Mouse (Mus musculus): ENCODE data around the gene Tmem273. TPM values are rescaled to one million over a fixed set of nuclear protein-coding genes. Genes with fewer than 3 reads are reported as not detected.

The Tmem273 gene
- polyA plus RNA-seq, 2 experiments from 2014 or later: 2.9 to 4.8 TPM

DNA sequence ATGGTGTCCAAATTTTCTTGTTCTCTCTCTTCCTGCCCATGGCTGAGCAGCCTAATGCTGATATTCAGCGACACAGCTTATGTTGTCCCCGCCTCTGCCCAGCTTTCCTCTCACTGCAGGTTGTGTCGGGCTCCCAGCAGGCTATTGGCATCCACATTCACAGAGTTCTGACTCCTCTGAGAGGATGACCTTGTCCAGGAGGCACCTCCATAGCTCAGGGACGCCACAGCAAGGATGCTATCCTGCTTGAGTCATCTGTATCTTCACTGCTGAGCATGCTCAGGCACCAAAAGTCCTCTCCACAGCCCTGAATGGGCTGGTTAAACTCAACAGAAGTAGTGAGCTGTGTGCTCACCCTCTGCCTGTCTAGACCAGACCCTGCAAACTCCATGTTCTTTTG, 29.2 kb downstream of the Tmem273 start:
- ATAC-seq: no peak

GRCm38 (mm10) chr14:32816533-32816932, 30.8 kb downstream of the Tmem273 start:
- no peak for ATAC-seq

GRCm38 (mm10) chr14:32817258-32817657, 31.5 kb downstream of the Tmem273 start:
- ATAC-seq: no peak

DNA sequence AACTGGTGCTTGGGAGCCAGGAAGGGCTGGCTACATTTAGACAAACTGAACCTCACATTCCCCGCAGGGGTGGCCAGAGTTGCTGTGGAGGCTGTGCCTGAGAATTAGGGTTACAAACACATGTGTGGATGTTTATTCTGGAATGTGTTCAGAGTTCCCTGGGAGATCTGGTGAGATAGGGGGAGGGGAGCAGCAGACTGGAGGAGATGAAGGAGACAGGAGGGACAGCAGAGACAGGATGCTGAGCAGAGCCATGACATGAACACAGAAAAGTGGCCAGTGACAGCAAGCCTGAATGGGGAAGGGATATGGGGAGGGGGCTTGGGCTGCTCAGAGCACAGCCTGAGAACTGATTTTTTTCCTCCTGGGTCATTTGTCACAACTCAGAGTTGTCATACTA, 33.5 kb downstream of the Tmem273 start:
- no peak for ATAC-seq

DNA sequence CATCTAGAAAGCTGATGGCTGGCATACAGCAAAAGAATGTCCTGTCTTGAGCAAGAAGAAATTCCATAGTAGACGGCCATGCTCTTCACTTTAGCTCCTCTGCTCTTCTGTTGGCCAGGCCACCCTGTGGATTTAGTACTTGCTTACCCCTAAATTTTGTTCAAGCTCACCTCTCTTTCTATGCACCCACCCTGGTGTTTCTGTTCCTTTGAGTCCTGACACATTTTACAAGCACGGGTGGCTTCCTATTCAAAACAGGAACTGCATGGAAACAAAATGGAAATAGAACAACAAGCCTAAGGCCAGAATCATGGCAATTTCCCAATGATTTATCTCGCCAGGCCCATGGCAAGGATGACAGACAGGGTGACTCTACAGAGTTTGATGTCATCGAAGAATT, 37.0 kb downstream of the Tmem273 start:
- ATAC-seq: no peak

- no peak for ATAC-seq
These were observed 38.1 kb downstream of the Tmem273 start for GRCm38 (mm10) chr14:32823861-32824260.

DNA sequence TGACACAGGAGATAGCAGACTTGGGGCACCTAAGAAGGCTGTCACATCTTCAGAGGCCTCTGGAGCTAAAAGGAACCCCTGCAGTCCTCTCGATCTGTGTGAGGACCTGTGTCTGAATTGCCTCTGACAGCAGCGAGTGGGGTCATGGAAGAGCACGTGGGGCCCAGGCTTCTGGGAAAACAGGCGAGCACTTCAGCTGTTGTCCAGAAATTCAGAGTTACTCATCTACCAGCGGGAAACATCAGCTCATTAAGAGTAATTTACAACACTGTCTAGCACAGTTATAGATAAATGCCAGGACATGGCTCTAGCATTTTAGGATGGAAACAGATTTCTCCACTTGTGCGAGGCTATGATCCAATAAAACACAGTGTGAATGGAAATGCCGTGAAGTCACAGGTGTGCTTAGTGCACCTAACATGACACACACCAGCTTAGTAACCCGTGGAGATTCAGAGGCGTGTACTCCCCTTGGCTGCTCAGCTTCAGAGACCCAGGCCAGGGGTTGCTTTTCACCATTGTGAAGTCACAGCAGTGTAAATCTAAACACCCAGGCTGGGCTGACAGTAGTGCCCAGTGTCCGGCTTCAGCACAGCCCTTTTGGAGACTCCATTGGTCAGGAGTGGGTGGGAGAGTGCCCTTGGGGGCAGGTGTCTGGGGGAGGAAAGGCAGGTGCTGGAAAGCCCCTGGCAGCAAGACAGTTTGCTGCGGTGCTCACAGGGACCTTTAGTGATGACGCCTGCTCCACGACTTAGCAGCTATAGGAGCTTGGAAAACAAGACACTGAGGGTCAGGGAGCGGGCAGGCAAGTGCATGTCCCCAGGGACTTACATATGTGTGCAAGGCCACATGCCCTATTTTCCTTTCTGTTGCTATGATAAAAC, 38.7 kb downstream of the Tmem273 start:
- no peak for ATAC-seq

DNA sequence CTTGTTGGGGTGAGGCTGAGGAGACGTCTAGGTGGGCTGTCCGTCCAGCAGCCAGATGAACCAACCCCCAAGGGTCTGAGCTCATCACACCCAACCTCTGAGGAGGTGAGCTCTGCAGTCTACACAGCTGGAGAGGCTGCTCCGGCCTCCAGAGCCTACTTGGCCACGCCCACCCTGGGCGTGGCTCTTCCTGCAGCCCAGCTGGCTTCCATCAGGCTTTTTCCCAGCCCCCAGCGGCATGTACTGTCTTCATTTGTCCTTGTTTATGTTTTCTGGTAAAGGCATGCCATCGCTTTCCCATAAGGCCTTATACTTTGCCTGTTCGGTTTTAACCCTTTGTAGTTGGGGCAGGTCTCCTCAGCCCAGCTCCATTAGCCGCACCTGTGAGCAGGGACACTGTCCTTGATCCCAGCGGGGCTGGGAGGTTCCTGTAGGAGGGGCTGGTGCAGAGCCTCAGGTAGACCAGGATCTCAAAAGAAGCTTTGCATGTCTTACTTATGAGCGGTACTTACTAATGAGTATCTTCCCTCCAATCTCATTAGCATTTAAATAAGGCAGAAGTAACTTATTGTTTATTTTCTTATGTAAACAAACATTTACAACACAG, 39.8 kb downstream of the Tmem273 start:
- no peak for ATAC-seq

GRCm38 (mm10) chr14:32827165-32827564, 41.4 kb downstream of the Tmem273 start:
- ATAC-seq: no peak

- ATAC-seq: no peak
These were observed 42.4 kb downstream of the Tmem273 start for GRCm38 (mm10) chr14:32827994-32828650.

- no peak for ATAC-seq
These were observed 48.1 kb downstream of the Tmem273 start, which contains the start of gene Fam170b for GRCm38 (mm10) chr14:32833847-32834246. Gene Fam170b (plus strand): TSS chr14:32833962.

DNA sequence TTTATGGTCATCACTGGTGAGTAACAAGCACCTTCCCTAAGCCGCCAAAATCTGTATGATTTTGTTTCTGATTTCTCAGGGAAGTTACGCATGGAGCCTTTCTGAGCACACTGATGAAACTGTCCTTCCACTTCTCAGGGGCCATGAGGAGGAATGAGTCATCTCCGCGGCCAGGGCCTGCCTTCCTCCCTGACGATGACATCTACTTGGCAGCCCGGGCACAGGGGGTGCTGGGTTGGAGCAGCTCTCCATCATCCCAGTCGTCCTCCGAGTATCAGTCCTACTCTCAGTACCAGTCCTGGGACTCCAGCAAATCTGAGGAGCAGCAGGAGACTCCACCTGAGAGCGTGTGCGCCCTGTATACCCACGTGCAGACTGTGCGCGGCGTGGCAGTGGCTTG, 49.4 kb downstream of the Tmem273 start:
- no peak for ATAC-seq

DNA sequence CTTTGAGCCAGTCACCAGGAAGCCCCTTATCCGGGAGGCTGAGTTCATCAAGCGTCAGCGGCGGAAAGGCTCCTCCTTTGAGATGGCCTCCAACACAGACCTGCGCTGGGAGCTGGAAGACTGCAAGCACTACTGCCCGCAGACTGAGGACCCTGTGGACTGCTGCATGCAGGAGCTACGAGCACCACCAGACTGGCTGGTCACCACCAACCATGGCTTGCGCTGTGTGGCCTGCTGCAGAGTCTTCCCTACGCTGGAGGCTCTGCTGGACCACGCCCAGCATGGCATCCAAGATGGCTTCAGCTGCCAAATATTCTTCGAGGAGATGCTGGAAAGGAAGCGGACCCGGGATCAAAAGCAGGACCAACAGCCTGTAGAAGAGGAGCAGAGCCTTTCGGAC, 49.8 kb downstream of the Tmem273 start:
- ATAC-seq: no peak

- no peak for ATAC-seq
These were observed 50.4 kb downstream of the Tmem273 start for GRCm38 (mm10) chr14:32836191-32836590.

DNA sequence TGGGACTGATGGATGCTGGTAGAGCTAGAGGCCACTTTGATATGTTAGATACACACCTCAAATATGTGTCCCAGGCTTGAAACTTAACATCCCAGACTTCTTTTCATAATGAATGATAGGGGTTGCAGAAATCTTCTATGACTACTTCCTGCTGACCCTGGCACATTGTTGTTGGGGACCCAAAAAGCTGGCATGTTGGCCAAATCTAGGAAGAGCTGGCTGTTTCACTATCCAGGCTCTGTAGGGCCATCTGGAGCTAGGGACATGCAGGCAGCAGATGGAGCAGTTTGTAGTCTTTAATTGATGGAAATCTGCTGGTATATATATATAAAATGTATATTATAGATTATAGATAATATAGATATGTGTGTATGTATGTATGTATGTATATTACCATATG, 56.3 kb downstream of the Tmem273 start:
- no peak for ATAC-seq

DNA sequence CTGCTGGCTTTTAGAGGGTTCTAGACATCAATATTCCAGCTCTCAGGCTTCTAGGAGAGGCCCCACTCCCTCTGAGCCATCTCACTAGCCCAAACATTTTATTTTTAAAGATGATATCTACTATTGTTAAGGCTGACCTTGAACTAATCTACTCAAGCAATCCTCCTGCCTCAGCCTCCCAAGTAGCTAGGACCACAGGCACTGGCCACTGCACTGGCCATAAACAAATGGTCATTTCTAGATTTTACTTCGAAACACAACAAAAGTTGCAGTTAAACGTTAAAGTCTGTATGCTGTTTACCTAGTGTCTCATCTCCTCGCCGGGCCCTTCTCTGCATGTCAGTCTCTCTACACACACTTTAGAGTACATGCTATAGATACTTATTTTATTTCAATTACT, 68.3 kb downstream of the Tmem273 start:
- ATAC-seq: no peak

GRCm38 (mm10) chr14:32856246-32856645, 70.5 kb downstream of the Tmem273 start:
- no peak for ATAC-seq

DNA sequence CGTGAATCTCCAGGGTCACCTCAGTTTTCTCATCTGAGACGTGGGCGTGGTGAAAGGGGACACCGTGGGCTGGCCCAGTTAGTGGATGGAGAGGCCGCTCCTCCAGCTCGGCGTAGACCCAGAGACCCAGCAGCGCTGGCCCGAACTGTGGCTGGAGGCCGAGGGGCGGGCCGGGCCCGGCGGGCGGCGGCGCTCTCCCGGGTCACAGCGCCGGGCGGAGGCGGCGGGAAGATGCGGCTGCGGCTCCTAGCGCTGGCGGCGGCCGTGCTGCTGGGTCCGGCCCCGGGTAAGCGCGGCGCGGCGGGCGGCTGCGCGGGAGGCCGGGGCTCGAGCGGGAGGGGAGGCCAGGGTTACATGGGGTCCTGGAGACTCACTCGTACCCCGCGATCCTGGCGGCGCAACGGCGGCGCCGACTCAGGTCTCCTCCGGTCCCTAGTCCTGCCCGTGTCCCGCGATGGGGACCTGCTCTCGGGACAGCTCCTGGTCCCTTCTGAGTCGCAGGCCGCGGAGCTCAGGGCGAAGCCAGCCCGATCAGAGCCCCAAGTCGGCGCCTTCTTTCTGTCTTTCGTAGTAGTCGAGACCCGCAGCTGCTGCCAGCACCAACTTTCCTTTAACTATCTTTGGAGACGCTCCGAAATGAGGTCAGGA, 71.0 kb downstream of the Tmem273 start, which contains the start of gene Vstm4:
Gene Vstm4, plus strand, starts transcription at position 76 of the 648 bp plus-strand sequence.
- ATAC-seq: no peak

GRCm38 (mm10) chr14:32858361-32858760, 72.6 kb downstream of the Tmem273 start:
- no peak for ATAC-seq

DNA sequence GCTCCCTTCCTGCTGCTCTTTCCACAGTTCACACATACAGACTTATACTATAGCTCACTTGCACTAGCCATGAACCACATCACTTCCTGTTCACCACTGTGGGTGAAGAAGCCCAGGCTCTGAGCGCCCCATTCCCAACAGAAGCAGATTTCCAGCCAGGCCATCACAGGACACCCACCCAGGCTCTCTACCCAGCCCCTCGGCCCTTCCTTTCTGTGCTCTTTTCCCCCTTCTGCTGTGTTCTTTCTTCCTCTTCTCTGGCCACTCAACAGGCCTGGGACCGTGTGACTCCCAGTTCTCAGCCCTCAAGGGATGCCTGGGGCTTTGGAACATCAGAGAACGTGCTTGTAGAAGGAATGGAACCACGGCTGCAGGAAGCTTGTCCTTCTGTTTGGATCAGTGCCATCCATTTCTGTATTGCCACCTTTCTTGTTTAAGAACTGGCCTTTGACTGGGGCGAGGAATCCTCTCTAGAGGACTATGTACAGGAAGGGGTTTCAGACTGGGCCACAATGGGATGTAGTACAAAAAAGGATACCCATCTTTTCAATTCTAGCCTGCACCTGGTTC, 73.3 kb downstream of the Tmem273 start:
- no peak for ATAC-seq

DNA sequence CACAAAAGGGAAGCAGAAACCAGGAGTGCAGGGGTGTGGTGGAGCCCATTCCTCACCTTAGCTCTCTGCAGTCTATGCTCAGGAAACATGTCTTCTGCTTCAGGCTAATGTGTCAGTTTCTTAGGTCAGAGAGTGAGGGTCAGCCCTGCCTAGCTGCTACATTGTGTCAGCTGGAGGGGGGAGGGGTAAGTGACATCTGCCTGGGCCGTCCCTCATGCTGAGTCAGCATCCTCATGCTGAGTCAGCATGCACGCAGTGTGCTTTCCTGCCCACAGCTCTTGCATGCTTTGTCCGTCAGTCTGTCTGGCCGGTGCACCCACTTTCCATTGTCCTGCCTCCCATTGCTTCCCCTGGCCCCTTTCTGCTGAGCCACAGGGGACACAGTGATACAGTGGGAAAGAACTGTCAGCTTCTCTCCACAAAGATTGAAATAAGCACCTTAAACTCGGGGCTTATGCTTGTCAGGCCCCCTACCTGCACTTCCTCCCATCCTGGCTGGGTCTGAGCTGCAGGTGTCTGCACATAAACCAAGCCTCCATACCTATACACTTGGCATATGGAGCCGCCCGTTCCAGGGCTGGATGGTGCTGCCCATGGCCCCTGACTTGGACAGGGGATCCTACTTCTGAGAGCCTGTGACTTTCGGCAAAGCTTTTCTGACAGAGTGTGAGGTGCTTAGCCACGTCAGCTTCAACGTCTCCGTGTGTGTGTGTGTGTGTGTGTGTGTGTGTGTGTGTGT, 74.2 kb downstream of the Tmem273 start:
- ATAC-seq: no peak

GRCm38 (mm10) chr14:32861149-32861581, 75.4 kb downstream of the Tmem273 start:
- no peak for ATAC-seq
